Mouse (Mus musculus) right cerebral cortex, postnatal 10 days (tissue): ENCODE measurements around the gene Klhl33.

Source experiments
- DNase-seq, 2 experiments: peaks; one replicate each; pipeline ENCODE4 v3.0.0; 2021; ENCODE audit warnings: low spot score in 2 of 2

Gene Klhl33

GRCm38 (mm10) chr14:50855788-50856187 is 41.5 kb downstream of the Klhl33 start:
- no peak for DNase-seq
